Mouse (Mus musculus): Measurements from ENCODE around the gene Rbfox3.

Gene Rbfox3

GRCm38 (mm10) chr11:118467441-118468035 is 443.9 kb downstream of the Rbfox3 start:
- DNase-seq = no peak

GRCm38 (mm10) chr11:118460280-118460679 is 451.1 kb downstream of the Rbfox3 start:
- no peak for DNase-seq

DNA sequence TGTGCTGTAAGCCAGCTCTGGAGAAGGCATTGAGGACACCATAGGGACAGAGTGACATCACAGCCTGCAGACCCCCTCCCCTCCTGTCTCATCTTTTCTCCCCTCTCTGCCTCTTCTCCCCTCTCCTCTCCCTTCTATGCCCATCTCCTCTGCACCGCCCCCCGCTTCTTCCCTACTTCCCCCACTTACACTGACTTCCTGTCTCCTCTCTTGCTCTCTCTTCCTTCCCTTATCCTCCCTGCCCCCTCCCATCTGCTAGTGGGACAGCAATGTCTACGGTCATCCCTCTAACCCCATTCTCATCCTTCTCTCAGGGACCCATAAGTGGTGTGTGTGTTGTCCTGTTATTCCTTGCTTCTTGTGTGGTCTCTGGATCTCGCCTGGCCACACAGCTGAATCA is 451.9 kb downstream of the Rbfox3 start:
- no peak for DNase-seq

DNA sequence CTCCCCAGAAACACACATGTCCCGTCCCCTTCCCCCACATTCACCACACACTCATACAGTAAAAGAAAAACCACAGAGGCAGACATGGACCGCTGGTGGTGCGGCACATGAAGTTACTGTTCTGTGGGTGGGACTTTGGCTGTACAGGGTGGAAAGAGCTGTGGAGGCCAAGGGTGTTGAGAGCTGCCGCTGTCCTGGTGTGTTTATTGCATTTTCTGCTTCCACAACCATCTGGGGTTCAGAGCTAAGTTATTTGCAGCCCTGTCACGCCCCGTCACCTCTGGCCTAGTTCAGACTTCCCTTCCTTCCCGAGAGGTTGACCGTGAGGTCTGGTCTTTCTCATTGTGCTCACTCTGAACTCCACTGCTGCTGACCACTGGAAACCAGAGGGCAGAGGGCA is 452.3 kb downstream of the Rbfox3 start:
- DNase-seq = no peak

DNA sequence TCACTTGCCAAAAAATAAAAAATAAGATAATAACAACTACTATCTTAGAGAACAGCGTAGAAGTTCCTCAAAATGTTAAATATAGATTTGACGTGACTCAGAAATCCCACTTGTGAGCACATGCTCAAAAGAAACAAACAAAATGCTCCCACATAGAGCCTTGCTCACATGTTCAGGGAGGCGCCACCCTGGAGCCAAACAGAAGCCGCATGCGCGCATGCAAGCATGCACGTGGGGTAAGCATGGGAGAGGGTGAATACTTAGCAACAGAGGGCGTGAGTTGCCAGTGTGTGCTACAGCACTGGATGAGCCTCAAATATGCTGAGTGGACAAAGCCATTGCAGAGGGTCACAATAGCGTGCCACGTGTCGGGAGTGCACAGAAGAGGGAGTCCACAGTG is 454.5 kb downstream of the Rbfox3 start:
- DNase-seq = no peak

- no peak for DNase-seq
These were observed 455.6 kb downstream of the Rbfox3 start for GRCm38 (mm10) chr11:118455788-118456187.

DNA sequence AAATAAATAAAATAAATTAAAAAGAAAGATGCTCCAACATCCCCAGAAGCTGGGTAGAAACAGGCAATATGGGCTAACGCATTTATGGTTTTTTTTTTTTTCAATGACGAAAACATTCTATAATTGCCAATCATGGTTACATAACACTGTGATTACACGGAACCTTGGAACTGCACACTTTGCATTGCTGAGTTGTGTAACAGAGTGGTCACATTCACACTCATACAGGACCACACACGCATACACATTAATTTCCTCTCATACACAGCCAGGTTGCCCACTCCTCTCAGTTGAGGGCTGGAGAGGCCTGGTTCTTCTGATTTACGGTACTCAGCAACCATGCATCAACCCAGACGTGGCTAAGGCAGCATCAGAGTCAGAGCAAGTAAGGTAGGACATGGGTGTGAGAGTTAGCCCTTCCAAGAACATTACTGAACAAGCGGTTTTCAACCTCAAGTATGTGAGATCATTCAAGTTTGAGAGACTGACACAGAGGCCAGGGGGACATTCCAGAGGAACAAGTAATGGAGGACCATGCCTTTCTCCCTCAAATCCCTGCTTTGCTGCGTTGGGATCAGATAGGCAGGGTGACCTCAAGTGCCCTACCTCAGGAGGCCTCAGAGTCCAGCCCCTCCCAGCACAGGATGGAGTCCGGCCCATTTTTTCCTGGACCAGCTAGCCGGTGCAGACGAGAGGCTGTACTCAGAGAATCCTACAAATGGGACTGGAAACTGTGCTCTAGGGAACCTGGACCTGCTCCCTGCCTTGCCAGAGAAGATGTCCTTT is 457.3 kb downstream of the Rbfox3 start:
- no peak for DNase-seq

- no peak for DNase-seq
These were observed 458.4 kb downstream of the Rbfox3 start for GRCm38 (mm10) chr11:118452955-118453354.

DNA sequence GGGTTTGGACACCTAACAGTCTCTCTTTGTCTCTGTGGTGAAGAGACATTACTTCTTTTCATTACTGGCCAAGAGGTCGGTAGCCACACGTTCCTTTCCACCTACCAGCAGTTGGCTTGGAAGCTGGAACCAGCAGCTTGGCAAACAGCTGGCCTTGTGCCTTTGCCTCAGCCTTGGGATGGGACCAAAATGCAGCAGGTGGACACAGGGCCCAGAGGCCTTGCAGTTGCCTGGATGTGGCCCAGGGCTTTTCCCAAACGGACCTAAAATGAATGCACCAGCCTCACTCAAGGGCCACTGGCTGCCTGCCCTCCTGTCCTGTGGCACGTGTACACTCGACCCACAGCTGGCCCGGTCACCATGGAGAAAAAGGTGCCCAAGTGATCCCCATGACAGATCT is 460.2 kb downstream of the Rbfox3 start:
- DNase-seq = no peak

- DNase-seq = no peak
These were observed 463.0 kb downstream of the Rbfox3 start for GRCm38 (mm10) chr11:118448385-118448784.

- no peak for DNase-seq
These were observed 464.1 kb downstream of the Rbfox3 start for GRCm38 (mm10) chr11:118447346-118447745.

DNA sequence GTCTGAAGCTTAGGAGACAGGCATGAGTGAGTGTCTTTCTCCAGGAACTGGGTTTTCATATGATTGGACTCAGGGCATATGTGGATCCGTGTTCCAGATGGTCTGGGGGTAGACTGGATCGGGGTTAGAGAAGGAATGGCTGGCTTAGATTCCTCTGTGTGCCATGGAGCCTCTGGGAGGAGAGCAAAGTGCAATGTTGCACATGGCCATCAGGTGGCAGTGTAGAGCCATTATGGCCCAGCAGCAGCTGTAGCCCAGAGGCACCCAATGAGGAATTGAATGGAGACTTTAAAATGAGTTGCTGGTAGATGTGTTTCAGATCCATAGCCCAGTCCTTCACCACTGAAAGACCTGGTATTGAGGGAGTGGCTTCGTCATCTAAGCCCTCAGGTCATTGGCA is 465.6 kb downstream of the Rbfox3 start:
- DNase-seq = peak; percentile 52

DNA sequence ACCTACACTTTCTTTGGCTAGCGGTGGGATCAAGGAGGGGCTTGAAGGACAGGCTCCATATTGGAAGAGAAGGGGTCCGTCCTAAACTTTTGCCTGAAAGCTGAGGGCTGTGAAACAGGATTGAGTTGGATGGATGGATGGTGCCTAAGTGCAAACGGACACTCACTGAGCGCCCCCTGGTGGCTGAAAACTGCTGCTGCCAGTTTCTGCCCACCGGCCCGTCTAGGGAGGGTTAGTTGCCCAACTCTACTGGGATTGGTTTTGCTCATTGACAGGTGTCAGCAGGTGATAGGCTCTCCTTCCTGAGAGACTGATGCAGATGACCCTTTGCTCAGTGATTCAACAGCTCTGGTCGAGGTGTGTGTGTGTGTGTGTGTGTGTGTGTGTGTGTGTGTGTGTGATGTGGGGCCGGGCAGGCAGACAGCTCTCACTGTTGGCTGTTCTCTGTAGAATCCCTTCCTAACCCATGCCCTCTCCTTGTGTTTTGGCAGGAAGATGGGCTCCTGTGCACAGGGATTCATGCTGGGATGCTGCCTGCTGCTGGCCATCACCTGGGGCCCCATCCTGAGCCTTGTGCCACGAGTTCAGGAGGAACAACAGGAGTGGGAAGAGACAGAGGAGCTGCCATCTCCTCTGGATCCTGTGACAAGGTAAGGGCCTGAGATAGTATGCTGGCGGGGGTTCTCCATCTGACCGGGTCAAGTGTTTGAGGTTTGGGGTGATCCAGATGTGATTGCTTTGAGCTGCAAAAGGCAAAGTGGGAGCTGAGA is 468.0 kb downstream of the Rbfox3 start:
- no peak for DNase-seq

DNA sequence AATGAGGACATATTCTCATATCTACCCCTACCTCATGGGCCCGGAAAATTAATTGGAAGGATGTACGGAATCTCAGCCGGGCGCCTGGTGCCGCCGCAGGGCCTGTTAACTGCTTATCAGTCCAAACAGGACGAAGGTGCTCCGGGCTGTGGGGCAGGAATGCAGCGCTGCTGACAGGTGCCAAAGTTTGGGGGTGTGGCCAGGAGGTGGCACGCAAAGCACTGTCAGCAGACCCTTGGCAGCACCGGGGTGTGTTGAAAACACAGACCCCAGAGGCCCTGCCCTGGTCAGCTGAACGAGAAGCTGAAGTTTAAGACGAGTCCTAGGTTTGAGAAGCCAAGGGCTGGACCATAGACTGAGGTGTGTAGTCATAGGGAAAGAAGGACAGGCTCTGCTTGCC is 468.7 kb downstream of the Rbfox3 start:
- no peak for DNase-seq

All from cerebellum, adult 11-12 months (tissue).